Mouse (Mus musculus) retina, embryonic 14.5 days (tissue): ENCODE measurements around the gene Mcmbp.

Source experiments
- DNase-seq: peaks from one replicate; pipeline ENCODE4 v3.0.0-alpha.2; 2015; ENCODE audit warnings: low spot score

Gene Mcmbp

GRCm38 (mm10) chr7:128740334-128740733, at the start of gene Mcmbp:
TSS of gene Mcmbp (minus strand) at chr7:128740495.
- peak; percentile 94 for DNase-seq

DNA sequence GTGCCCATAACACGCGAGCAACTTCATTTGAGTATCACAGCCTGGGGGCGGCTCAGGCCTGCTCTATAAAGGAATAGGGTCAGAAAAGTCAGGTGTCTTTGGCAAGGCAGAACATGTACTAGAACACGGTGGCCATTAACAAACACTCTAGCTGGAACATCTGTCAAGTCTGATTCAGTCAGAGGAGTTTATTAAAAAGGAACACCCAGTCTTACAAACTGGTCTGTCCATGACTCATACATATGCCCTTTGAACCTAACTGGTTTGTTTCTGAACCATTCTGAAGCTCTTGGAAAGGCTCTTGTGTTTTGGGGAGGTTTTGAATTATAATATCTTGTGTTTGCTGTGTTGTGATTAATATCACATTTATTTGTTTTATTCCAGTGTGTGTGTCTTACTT, 49.8 kb upstream of the Mcmbp start:
- no peak for DNase-seq

DNA sequence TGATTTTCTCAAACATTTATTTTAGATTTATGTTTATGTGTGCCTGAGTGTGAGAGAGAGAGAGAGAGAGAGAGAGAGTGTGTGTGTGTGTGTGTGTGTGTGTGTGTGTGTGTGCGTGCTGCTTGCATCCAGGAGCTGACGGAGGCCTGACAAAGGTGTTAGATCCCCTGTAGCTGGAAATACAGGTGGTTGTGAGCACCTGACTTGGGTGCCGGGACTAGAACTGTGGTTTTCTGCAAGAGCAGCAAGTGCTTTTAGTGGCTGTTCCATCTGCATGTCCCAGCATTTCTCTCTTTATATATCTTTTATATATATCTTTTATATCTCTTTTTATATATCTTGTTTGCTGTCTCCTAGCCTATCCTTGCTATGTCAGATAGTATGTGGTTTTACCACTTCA, 41.6 kb upstream of the Mcmbp start:
- no peak for DNase-seq

DNA sequence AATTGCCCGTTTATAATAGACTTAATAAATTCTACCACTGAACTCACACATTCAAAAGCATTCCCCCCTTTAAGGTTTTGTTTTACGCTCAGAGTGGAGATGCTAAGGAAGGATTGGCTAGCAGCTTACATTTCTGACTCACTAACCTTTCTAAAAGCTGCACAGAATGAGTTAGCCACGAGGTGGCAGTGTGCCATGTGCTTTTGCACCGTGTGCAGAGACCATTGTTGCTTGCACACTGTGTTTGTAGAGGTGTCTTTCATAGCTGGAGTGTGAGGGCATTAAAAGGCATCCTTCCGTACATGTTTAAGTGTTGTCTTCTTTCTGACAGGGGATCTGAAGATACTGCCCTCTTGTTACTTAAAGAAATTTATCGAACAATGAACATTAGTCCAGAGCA, 39.0 kb upstream of the Mcmbp start:
- DNase-seq: peak; percentile 82

DNA sequence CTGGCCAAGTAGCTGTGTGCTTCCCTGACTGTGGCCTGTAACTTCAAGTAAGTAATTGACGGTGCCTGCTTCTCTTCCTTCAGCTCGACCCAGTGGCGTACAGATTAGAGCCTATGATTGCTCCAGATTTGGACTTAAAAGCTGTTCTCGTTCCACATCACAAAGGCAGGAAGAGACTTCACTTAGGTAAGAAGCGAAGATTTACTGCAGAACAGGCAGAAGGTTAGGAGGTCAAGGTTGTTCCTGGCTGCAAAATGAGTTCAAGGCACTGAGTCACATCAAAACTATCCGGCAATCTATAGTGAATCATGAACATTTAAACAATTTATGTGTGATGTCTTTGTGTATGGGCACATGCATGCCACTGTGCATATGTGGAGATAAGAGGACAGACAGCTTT, 36.9 kb upstream of the Mcmbp start:
- no peak for DNase-seq

DNA sequence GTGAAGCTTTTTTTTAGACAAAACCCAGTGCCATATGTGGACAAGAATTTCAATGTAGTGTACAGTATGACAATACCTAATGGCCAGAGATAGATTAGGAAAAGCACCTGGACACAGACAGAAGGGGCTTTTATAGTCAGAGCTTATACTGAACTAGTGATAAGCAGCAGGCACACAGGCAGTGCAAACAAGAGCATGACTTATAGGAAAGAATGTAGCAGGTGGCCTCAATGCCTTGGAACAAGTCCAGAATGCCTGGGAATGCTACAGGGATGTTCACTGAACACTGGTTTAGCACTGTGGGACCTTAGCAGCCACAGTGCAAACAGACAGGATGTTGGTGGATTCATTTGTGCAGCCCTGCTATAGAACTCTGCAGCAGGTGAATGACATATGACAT, 26.4 kb upstream of the Mcmbp start:
- DNase-seq: no peak

DNA sequence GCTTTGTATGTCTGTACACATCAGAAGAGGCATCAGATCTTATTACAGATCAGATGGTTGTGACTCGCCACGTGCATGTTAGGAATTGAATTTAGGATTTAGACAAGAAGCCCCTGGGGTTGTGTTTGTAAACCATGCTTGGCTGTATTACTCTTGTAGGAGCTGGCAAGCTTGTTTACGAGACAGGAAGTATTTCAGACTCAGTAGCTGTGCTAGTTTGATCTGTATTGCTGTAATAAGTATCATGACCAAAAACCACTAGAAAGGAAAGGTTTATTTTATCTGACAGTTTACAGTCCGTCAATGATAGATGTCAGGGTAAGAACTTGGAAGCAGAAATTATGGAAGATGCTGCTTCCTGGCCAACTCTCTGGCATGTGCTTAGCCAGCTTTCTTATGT, 18.7 kb upstream of the Mcmbp start:
- DNase-seq: no peak

GRCm38 (mm10) chr7:128755396-128755795, 15.1 kb upstream of the Mcmbp start:
- DNase-seq: no peak

DNA sequence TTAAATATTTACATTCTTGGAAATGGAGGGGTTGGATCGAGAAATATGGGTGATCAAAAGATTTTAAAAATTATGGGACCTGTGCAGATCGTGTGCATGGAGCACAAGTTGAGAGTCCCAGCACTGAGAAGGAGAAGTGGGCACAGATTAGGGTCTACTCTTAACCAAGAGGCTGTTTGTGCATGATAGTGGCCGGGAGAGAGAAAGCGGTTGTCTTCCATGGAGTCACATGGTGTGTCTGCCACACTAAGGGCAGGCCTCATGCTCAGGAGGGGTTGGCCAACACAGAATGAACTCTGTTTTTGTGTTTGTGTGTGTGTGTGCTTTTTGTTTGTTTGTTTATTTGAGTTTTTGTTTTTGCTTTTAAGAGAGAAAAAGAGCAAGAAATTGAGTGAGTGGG, 11.7 kb upstream of the Mcmbp start:
- DNase-seq: no peak

GRCm38 (mm10) chr7:128750296-128750695, 10.0 kb upstream of the Mcmbp start:
- no peak for DNase-seq

DNA sequence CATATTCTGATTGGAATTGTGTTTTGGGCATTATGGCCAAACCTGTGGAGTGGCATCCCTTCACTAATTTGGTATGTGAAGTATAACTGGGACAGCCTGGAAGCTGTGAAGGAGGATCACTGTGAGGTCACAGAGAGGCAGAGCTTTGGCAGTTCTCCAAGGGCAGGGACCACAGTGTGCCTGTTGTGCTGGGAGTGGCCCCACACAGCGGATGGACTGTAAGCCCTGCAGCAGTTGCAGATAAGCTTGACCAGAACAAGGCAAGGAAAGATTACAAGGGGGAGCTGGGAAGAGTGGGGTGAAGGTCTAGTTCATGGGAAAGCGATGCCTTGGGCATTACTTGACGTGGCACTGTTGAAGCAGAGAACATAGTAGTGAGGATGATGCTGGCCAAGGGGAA, 8.5 kb upstream of the Mcmbp start:
- DNase-seq: no peak

GRCm38 (mm10) chr7:128746151-128746550, 5.9 kb upstream of the Mcmbp start:
- DNase-seq: no peak

DNA sequence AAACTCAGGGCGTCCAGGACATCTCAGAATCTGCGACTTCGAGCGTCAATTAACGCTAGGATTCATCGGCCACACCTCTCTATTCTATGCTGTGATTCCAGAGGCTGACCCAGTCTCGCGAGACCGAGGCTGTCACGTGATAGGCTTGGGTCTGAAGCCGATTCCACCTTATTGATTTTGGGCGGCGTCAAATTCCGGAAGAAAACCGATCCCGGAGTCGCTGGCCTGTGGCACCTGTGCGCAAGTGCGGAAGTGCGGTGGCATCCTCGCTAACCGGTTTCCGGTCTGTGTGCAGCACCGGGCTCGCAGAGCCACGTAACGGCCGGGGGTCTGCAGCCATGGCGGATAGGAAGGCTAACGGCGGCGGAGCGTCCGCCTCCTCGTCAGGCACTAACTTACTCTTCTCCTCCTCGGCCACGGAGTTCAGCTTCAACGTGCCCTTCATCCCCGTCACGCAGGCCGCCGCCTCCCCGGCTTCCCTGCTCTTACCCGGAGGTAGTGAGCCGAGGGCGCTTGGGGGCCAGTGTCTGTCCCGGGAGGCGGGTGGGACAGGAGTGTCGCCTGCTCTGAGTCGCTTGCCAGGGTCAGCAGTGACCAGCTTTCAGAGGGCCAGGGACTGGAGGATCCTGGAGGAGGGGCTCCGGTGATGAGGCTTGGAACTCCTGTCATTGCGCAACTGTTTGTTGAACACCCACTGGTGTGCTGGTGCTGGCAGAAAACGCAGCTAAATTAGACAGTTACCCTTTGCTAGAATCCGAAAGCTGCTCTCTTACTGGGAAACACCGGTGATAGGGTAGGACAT, 4.6 kb upstream of the Mcmbp start, which contains the start of gene Sec23ip:
Gene Sec23ip, plus strand, starts transcription at position 260 of the 802 bp plus-strand sequence.
- peak; percentile 98 for DNase-seq

DNA sequence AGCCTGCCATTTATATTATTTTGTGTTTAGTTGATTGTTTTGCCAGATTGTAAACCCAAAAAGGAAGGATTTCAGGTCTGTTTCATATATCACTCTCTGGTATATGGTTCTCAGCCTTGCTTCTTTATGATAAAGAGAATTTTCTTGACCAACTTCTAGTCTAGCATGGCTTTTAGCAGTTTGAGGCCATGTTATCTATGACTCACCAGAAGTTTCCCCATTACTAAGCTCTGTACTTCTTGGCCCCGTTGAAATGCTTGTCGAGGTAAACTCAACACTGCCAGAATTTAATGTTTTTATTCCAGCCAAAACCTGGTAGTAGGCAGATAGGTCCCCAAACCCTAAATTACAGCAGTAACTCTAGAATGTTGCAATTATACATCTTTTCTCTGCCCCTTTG, 3.6 kb upstream of the Mcmbp start:
- no peak for DNase-seq

GRCm38 (mm10) chr7:128739462-128740277, 625 bp downstream of the Mcmbp start:
- DNase-seq: peak; percentile 37

DNA sequence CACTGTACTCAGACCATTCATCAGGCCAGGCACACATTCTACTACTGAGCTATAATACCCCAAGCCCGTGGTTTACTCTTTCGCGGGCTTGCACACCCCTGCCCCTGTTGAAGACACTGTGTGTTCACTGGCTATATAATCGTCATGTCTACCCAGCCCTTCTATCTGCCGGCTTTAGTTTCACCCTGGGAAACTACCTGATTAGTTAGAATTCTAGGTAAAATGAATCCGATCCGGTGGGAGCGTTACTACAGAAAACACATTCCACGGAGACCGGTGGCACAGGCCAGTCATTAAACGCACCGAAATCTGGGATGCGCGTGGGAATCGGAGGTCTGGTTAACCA, 1.2 kb downstream of the Mcmbp start:
- DNase-seq: no peak

DNA sequence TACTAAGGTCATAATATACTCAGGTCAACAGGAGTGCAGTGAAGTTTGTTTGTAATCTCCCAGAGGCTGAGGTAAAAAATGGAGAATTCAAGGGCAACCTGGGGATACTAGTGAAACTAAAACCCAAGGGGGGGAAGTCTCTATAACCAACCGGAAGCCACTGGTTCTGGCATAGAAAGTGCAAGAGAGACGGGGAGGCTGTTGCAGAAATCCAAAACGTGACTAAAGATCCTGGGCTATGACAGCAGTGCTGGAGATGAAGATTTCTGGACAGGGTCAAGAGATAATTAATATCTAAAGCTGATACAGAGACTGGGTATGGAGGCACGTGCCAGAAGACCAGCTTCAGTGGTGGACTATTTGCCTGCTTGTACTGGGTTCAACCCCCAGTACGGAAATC, 2.3 kb downstream of the Mcmbp start:
- DNase-seq: no peak

DNA sequence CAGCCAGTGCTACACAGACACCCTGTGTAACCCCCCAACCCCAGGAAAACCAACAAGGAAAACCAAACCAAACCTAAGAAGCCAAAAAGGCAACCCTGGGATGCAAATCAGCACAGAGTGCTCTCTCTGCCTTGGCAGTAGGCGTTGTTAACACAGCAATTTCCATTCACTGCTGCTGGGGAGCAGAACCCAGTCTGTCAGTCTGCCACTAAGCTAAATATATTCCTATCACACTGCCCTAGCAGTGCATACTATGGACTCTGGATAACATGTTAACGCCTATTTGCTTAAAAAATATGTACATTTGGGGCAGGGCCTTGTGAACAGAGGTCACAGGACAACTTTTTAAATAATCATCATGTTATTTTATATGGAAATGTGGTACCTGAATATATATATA, 8.7 kb downstream of the Mcmbp start:
- no peak for DNase-seq

GRCm38 (mm10) chr7:128728738-128729137, 11.6 kb downstream of the Mcmbp start:
- no peak for DNase-seq

GRCm38 (mm10) chr7:128727701-128728100, 12.6 kb downstream of the Mcmbp start:
- DNase-seq: no peak

GRCm38 (mm10) chr7:128726999-128727398, 13.3 kb downstream of the Mcmbp start:
- DNase-seq: no peak

- DNase-seq: no peak
Observed at GRCm38 (mm10) chr7:128725189-128725588, 15.1 kb downstream of the Mcmbp start.

- DNase-seq: peak; percentile 79
Observed at GRCm38 (mm10) chr7:128724761-128725160, 15.5 kb downstream of the Mcmbp start.
